Mouse (Mus musculus) hindbrain, embryonic 11.5 days (tissue): Measurements from ENCODE around the gene Alg9. TPM values are rescaled to one million over a fixed set of nuclear protein-coding genes. Genes with fewer than 3 reads are reported as not detected.

Experiments
- ATAC-seq: fragments of 200-750 bp; cut with Nextera tagmentation; 2 replicates; pipeline ENCODE4 v1.8.0; 2017; ENCODE audit warnings: mild to moderate bottlenecking, moderate TSS enrichment, moderate library complexity; ENCODE audit not compliant: low FRiP score
- DNase-seq: peaks from one replicate; pipeline ENCODE4 v3.0.0-alpha.2; 2015; ENCODE audit warnings: low spot score
- H3K27ac ChIP-seq: fragments of 300-500 bp; sonication (generic); 2 replicates; pipeline ENCODE4 v1.5.1; 2014; ENCODE audit warnings: mild to moderate bottlenecking, low read depth, low read length
- H3K27me3 ChIP-seq: fragments of 300-500 bp; sonication (generic); 2 replicates; pipeline ENCODE4 v1.6.1; 2014; ENCODE audit warnings: mild to moderate bottlenecking, low read length, moderate library complexity, mixed read lengths; ENCODE audit not compliant: control insufficient read depth, insufficient read depth
- H3K36me3 ChIP-seq: fragments of 300-500 bp; sonication (generic); 2 replicates; pipeline ENCODE4 v1.6.1; 2014; ENCODE audit warnings: mild to moderate bottlenecking, low read length, moderate library complexity, mixed read lengths; ENCODE audit not compliant: control insufficient read depth, insufficient read depth
- H3K4me1 ChIP-seq: fragments of 300-500 bp; sonication (generic); replicated peaks from 2 replicates; pipeline ENCODE4 v1.6.1; 2014; ENCODE audit warnings: low read length, mixed read lengths; ENCODE audit not compliant: control insufficient read depth, insufficient read depth
- H3K4me2 ChIP-seq: fragments of 300-500 bp; sonication (generic); replicated peaks from 2 replicates; pipeline ENCODE4 v1.6.1; 2014; ENCODE audit warnings: mild to moderate bottlenecking, low read depth, low read length
- H3K4me3 ChIP-seq: fragments of 300-500 bp; sonication (generic); 2 replicates; pipeline ENCODE4 v1.5.1; 2014; ENCODE audit warnings: low read depth, low read length
- H3K9ac ChIP-seq: fragments of 300-500 bp; sonication (generic); 2 replicates; pipeline ENCODE4 v1.6.1; 2014; ENCODE audit warnings: low read depth, low read length
- H3K9me3 ChIP-seq: fragments of 300-500 bp; sonication (generic); 2 replicates; pipeline ENCODE4 v1.6.1; 2016; ENCODE audit warnings: low read length; ENCODE audit not compliant: control insufficient read depth
- WGBS: fragments of 180-500 bp; shearing (Covaris S2); extraction: QIAGEN DNeasy Blood & Tissue Kit; methylation state at CpG from one replicate; pipeline ENCODE4 v1.1.7; 2014; 5-methylcytosine and 5-hydroxymethylcytosine counted together
- polyA plus RNA-seq: library from polyadenylated mRNA; unstranded; fragments of >200 nt; fragmentation: Nextera tagmentation; extraction: Ambion mirVana; gene quantifications from 2 replicates; pipeline ENCODE4 v1.2.1, GENCODE M21; 2014

The Alg9 gene
- polyA plus RNA-seq, 1 experiment from 2014 or later: 39.3 TPM

GRCm38 (mm10) chr9:50738914-50739870 lies 35.6 kb upstream of the Alg9 start, which contains the start of gene Dixdc1:
Gene Dixdc1 (minus strand): TSS chr9:50739517.
- ATAC-seq (peak; percentile 96), DNase-seq (peak; percentile 93)
- no peak within 1 kb of the TSS for H3K27ac ChIP-seq
- H3K4me3 ChIP-seq: peak within 1 kb of the TSS; percentile 15; the same call in 1 of the 2 replicates
- H3K4me2 ChIP-seq: peak within 1 kb of the TSS; percentile 47
- no peak within 1 kb of the TSS for H3K9ac ChIP-seq
- H3K36me3 ChIP-seq: no peaks in the 10 kb centered on the region
- H3K27me3 ChIP-seq: no peaks in the 10 kb centered on the region
- H3K9me3 ChIP-seq: no peaks in the 10 kb centered on the region
- WGBS: 15% methylated on average over 36 of the region's 36 CpGs
- no peaks in the 10 kb centered on the region for H3K4me1 ChIP-seq

DNA sequence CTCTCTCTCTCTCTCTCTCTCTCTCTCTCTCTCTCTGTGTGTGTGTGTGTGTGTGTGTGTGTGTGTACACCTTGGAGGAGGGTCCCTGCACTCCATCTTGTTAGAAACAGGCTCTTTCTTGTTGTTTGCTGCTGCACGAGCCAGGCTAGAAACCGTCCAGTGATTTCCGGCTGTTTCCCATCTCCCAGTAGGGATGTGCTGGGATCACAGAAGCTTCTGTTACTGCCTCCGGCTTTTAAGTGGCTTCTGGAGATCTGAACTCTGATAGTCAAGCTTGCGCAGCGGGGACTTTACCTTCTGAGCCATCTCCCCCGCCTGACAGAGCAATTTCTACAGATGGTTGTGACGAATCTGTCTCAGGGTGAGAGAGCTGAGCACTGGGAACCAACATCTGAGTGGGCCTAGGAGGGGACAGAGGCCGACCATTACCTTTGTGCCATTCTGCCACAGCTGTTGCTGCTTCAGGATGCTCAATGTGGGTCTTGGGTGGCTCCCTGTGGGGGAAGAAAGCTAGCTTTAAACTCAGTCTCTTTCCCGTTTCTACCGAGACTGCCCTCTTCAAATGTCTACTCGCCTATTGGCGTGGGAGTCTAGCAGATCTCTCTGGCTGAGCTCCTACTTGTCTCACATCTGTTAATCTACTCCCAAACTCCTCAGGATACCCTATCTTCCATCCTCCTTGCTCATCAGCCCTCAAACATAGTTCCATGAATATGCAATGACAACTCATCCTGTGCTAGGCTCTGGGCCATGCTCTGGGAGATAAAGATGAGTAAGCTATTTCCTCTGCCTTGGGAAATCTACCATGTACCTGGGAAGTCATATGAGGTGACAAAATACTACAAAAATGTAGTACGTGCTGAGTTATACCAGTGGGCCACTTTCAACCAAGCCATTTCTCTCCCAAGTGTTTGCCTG lies 33.7 kb upstream of the Alg9 start:
- Histone ChIP-seq H3K9me3 (no peaks in the 10 kb centered on the region), H3K27ac (no peak overlapping the region), H3K27me3 (no peaks in the 10 kb centered on the region), H3K36me3 (no peaks in the 10 kb centered on the region), H3K4me1 (0 out of 2 replicates have a peak, but pooled peaks cover under 1% of the 10 kb centered on the region), H3K4me2 (no peak overlapping the region), H3K4me3 (no peak overlapping the region), H3K9ac (no peak overlapping the region)
- 85% methylated on average over 14 of the region's 14 CpGs for WGBS
- no peak for ATAC-seq
- DNase-seq: no peak

DNA sequence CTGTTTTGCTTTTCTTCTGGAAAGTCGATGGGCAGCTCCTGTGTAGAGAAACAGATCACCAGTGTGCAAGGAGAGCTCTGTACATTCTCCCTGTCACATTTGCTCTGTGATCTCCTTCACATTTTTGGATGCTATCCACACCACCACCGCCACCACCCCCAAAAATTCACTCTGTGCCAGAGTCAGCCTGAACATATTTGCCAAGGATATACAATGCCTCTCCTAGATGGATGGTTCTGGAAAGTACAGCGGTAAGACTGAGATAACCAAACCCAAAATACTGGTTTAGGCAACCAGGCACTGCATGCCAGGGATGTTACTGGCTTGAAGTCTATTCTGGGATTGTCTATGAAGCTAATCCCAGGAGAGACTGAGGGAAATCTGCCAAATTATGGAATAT lies 32.6 kb upstream of the Alg9 start:
- Histone ChIP-seq H3K36me3 (no peaks in the 10 kb centered on the region), H3K9ac (no peak overlapping the region), H3K9me3 (no peaks in the 10 kb centered on the region), H3K4me2 (no peak overlapping the region), H3K4me3 (no peak overlapping the region), H3K27ac (no peak overlapping the region), H3K27me3 (no peaks in the 10 kb centered on the region), H3K4me1 (0 out of 2 replicates have a peak, but pooled peaks cover 4% of the 10 kb centered on the region)
- no peak for DNase-seq
- 87% methylated on average over 3 of the region's 3 CpGs for WGBS
- ATAC-seq: no peak

DNA sequence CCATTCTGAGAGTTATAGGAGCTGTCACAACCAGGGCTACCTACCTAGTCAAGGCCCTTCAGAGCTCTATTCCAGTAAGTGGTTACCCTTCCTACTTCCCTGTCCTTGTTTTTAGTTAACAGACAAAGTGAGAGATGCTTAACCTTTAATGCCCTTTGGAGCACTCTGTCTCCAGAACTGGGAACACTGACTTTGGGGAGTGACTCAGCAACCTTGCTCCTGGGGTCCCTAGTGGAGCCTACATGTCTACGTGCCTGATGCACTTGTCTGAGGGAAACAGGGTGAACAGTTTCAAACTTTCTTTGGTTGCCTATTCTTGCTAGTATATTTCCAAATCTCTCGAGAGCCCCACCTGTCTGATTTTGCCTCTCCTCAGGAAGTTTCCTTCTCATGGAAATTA lies 32.1 kb upstream of the Alg9 start:
- Histone ChIP-seq H3K4me3 (no peak overlapping the region), H3K36me3 (no peaks in the 10 kb centered on the region), H3K9ac (no peak overlapping the region), H3K4me2 (no peak overlapping the region), H3K27me3 (no peaks in the 10 kb centered on the region), H3K4me1 (0 out of 2 replicates have a peak, but pooled peaks cover 4% of the 10 kb centered on the region), H3K9me3 (no peaks in the 10 kb centered on the region), H3K27ac (no peak overlapping the region)
- WGBS: 73% methylated on average over 2 of the region's 2 CpGs
- ATAC-seq (no peak), DNase-seq (no peak)

- Histone ChIP-seq H3K9ac (peak overlapping the region; percentile 45; the same call in 1 of the 2 replicates), H3K36me3 (no peaks in the 10 kb centered on the region), H3K4me2 (peak overlapping the region; percentile 46), H3K9me3 (no peaks in the 10 kb centered on the region), H3K27ac (no peak overlapping the region), H3K4me1 (0 out of 2 replicates have a peak, but pooled peaks cover 4% of the 10 kb centered on the region), H3K27me3 (no peaks in the 10 kb centered on the region), H3K4me3 (peak overlapping the region; percentile 23)
- 13% methylated on average over 7 of the region's 7 CpGs for WGBS
- ATAC-seq (no peak), DNase-seq (no peak)
Measured at GRCm38 (mm10) chr9:50745806-50746205, 29.0 kb upstream of the Alg9 start.

DNA sequence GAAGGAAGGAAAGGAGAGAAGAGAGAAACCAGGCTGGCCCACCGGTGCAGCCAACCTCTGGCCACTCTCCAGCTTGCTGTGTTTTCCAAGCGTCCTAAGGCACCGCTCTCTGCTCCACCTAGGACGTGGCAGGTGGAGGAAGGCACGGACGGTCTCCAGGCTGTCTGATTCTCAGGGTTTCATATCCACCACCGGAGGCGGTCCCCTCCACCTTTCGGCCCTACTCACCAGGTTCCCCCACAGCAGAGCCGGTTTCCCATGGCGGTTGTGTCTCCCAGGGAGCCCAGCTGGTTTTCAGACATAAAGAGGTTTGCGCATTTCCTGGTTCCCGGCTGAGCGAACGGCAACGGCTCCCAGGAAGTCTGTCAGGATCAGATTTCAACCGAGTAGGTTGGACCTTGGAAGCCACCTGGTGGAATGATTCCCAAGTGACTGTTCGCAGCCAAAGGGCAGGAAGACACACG lies 28.6 kb upstream of the Alg9 start, which contains the start of gene 2310030G06Rik:
Gene 2310030G06Rik (minus strand): TSS at position 323 of the 464 bp plus-strand sequence.
- DNase-seq (peak; percentile 36), ATAC-seq (no peak)
- Histone ChIP-seq H3K27ac (no peak within 1 kb of the TSS), H3K4me3 (peak within 1 kb of the TSS; percentile 23), H3K27me3 (no peaks in the 10 kb centered on the region), H3K4me2 (peak within 1 kb of the TSS; percentile 46), H3K4me1 (0 out of 2 replicates have a peak, but pooled peaks cover 4% of the 10 kb centered on the region), H3K36me3 (no peaks in the 10 kb centered on the region), H3K9ac (peak within 1 kb of the TSS; percentile 45; the same call in 1 of the 2 replicates), H3K9me3 (no peaks in the 10 kb centered on the region)
- 1% methylated on average over 19 of the region's 19 CpGs for WGBS

DNA sequence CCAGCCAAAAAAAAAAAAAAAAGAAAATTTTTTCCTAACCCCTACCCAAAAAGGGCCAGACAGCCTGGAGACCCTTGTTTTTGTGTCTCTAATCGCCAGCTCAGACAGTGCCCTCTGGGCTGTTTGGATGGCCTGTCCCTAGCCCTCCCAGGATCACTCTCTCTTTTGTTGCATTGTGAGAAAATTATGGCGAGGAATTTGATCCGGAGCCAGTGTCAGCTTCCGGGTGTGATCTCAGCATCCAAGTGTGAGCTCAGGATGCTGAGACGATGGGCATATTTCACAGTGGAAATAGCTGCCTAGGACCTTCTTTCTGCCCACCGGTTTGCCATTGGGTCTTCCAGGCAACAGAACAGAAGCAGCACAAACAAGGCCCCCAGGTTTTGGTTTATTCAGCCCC lies 24.1 kb upstream of the Alg9 start:
- DNase-seq (no peak), ATAC-seq (no peak)
- Histone ChIP-seq H3K27ac (no peak overlapping the region), H3K4me2 (no peak overlapping the region), H3K4me3 (no peak overlapping the region), H3K36me3 (no peaks in the 10 kb centered on the region), H3K27me3 (no peaks in the 10 kb centered on the region), H3K9me3 (no peaks in the 10 kb centered on the region), H3K4me1 (0 out of 2 replicates have a peak, but pooled peaks cover 4% of the 10 kb centered on the region), H3K9ac (no peak overlapping the region)
- WGBS: 79% methylated on average over 6 of the region's 6 CpGs

GRCm38 (mm10) chr9:50751323-50751722 lies 23.5 kb upstream of the Alg9 start, which contains the start of gene Cryab:
Gene Cryab (plus strand): TSS chr9:50751325.
- Histone ChIP-seq H3K27ac (no peak within 1 kb of the TSS), H3K9me3 (no peaks in the 10 kb centered on the region), H3K36me3 (no peaks in the 10 kb centered on the region), H3K4me2 (no peak within 1 kb of the TSS), H3K27me3 (no peaks in the 10 kb centered on the region), H3K9ac (no peak within 1 kb of the TSS), H3K4me1 (0 out of 2 replicates have a peak, but pooled peaks cover 1% of the 10 kb centered on the region), H3K4me3 (no peak within 1 kb of the TSS)
- ATAC-seq (no peak), DNase-seq (no peak)
- WGBS: 73% methylated on average over 22 of the region's 22 CpGs
